Mouse (Mus musculus) midbrain, embryonic 12.5 days (tissue): Measurements from ENCODE around the gene Tecpr2. TPM values are rescaled to one million over a fixed set of nuclear protein-coding genes. Genes with fewer than 3 reads are reported as not detected.
"Not testable (repeated sequence)": the region's sequence is repeated elsewhere in the genome, so short reads cannot be mapped to it uniquely, and the experiment has no call there.

Experiments used
- ATAC-seq: fragments of 200-750 bp; cut with Nextera tagmentation; 2 replicates; pipeline ENCODE4 v1.8.0; 2017; ENCODE audit warnings: low read depth, moderate TSS enrichment, moderate library complexity; ENCODE audit not compliant: low FRiP score
- H3K27ac ChIP-seq: fragments of 300-500 bp; sonication (generic); replicated peaks from 2 replicates; pipeline ENCODE4 v1.5.1; 2016; ENCODE audit warnings: mild to moderate bottlenecking
- H3K27me3 ChIP-seq: fragments of 300-500 bp; sonication (generic); 2 replicates; pipeline ENCODE4 v1.6.1; 2016; ENCODE audit warnings: mild to moderate bottlenecking
- H3K36me3 ChIP-seq: fragments of 300-500 bp; sonication (generic); 2 replicates; pipeline ENCODE4 v1.6.1; 2016
- H3K4me1 ChIP-seq: fragments of 300-500 bp; sonication (generic); 2 replicates; pipeline ENCODE4 v1.6.1; 2016
- H3K4me2 ChIP-seq: fragments of 300-500 bp; sonication (generic); replicated peaks from 2 replicates; pipeline ENCODE4 v1.6.1; 2016; ENCODE audit warnings: mild to moderate bottlenecking, moderate library complexity
- H3K4me3 ChIP-seq: fragments of 300-500 bp; sonication (generic); 2 replicates; pipeline ENCODE4 v1.5.1; 2016; ENCODE audit warnings: mild to moderate bottlenecking
- H3K9ac ChIP-seq: fragments of 300-500 bp; sonication (generic); replicated peaks from 2 replicates; pipeline ENCODE4 v1.6.1; 2016; ENCODE audit warnings: mild to moderate bottlenecking, moderate library complexity
- H3K9me3 ChIP-seq: fragments of 300-500 bp; sonication (generic); 2 replicates; pipeline ENCODE4 v1.6.1; 2016; ENCODE audit warnings: mild to moderate bottlenecking
- WGBS: fragments of 180-500 bp; shearing (Covaris S2); methylation state at CpG from one replicate; pipeline ENCODE4 v1.1.7; 2016; 5-methylcytosine and 5-hydroxymethylcytosine counted together
- polyA plus RNA-seq: library from polyadenylated mRNA; unstranded; fragments of >200 nt; fragmentation: Nextera tagmentation; extraction: Ambion mirVana; gene quantifications from 2 replicates; pipeline ENCODE4 v1.2.1, GENCODE M21; 2016

Gene Tecpr2
- polyA plus RNA-seq, 1 experiment from 2014 or later: 7.5 TPM

- Histone ChIP-seq H3K27me3 (peaks cover 25% of the 10 kb centered on the region), H3K9me3 (no peaks in the 10 kb centered on the region), H3K4me3 (peak overlapping the region; percentile 97), H3K27ac (no peak overlapping the region), H3K36me3 (peaks cover 9% of the 10 kb centered on the region), H3K4me2 (peak overlapping the region; percentile 78), H3K9ac (peak overlapping the region; percentile 93), H3K4me1 (peaks cover 12% of the 10 kb centered on the region)
- no peak for ATAC-seq
- 16% methylated on average over 9 of the region's 9 CpGs for WGBS
These were observed 38.2 kb upstream of the Tecpr2 start for GRCm38 (mm10) chr12:110850929-110851256.

- Histone ChIP-seq H3K4me2 (peak overlapping the region; percentile 78; the same call in 1 of the 2 replicates), H3K4me1 (peaks cover 10% of the 10 kb centered on the region), H3K9ac (peak overlapping the region; percentile 93), H3K4me3 (no peak overlapping the region), H3K27ac (no peak overlapping the region), H3K9me3 (no peaks in the 10 kb centered on the region), H3K27me3 (peaks cover 20% of the 10 kb centered on the region), H3K36me3 (peaks cover 14% of the 10 kb centered on the region)
- WGBS: 84% methylated on average over 12 of the region's 12 CpGs
- ATAC-seq: no peak
These were observed 37.6 kb upstream of the Tecpr2 start for GRCm38 (mm10) chr12:110851414-110851813.

- peaks cover 14% of the 10 kb centered on the region for H3K36me3 ChIP-seq
- 83% methylated on average over 1 of the region's 1 CpGs for WGBS
- ATAC-seq: no peak
These were observed 37.1 kb upstream of the Tecpr2 start for GRCm38 (mm10) chr12:110851923-110852322.

GRCm38 (mm10) chr12:110854786-110855737 lies 34.0 kb upstream of the Tecpr2 start:
- Histone ChIP-seq H3K4me3 (no peak overlapping the region), H3K4me1 (peaks cover 10% of the 10 kb centered on the region), H3K9me3 (no peaks in the 10 kb centered on the region), H3K27me3 (no peaks in the 10 kb centered on the region), H3K36me3 (peaks cover 14% of the 10 kb centered on the region), H3K27ac (no peak overlapping the region), H3K4me2 (no peak overlapping the region), H3K9ac (no peak overlapping the region)
- 88% methylated on average over 32 of the region's 32 CpGs for WGBS
- no peak for ATAC-seq

More at GRCm38 (mm10) chr12:110851923-110852322, 37.1 kb upstream of the Tecpr2 start:
- Histone ChIP-seq H3K4me2 (no peak overlapping the region), H3K9me3 (no peaks in the 10 kb centered on the region), H3K27me3 (peaks cover 15% of the 10 kb centered on the region), H3K4me1 (peaks cover 10% of the 10 kb centered on the region), H3K9ac (no peak overlapping the region), H3K27ac (no peak overlapping the region), H3K4me3 (no peak overlapping the region)

- no peak overlapping the region for H3K4me2 ChIP-seq
- H3K4me3 ChIP-seq: no peak overlapping the region
- peaks cover 4% of the 10 kb centered on the region; the same call in 1 of the 2 replicates for H3K4me1 ChIP-seq
- H3K36me3 ChIP-seq: peaks cover 14% of the 10 kb centered on the region
- no peaks in the 10 kb centered on the region for H3K27me3 ChIP-seq
- no peak for ATAC-seq
- H3K27ac ChIP-seq: no peak overlapping the region
- WGBS: 92% methylated on average over 7 of the region's 7 CpGs
- no peak overlapping the region for H3K9ac ChIP-seq
- no peaks in the 10 kb centered on the region for H3K9me3 ChIP-seq
These were observed 31.9 kb upstream of the Tecpr2 start for GRCm38 (mm10) chr12:110857196-110857595.

GRCm38 (mm10) chr12:110858681-110859080 lies 30.4 kb upstream of the Tecpr2 start:
- not testable (repeated sequence) for H3K4me1 ChIP-seq, H3K27me3 ChIP-seq, H3K9ac ChIP-seq, H3K4me3 ChIP-seq, ATAC-seq, H3K9me3 ChIP-seq, H3K27ac ChIP-seq, H3K4me2 ChIP-seq
- WGBS: 96% methylated on average over 15 of the region's 15 CpGs
- peaks cover 14% of the 10 kb centered on the region for H3K36me3 ChIP-seq

GRCm38 (mm10) chr12:110860293-110860692 lies 28.8 kb upstream of the Tecpr2 start:
- H3K36me3 ChIP-seq: peaks cover 10% of the 10 kb centered on the region
- no peak overlapping the region for H3K27ac ChIP-seq
- H3K4me3 ChIP-seq: no peak overlapping the region
- peaks cover 9% of the 10 kb centered on the region for H3K4me1 ChIP-seq
- H3K9ac ChIP-seq: no peak overlapping the region
- H3K27me3 ChIP-seq: no peaks in the 10 kb centered on the region
- no peak overlapping the region for H3K4me2 ChIP-seq
- H3K9me3 ChIP-seq: no peaks in the 10 kb centered on the region
- no peak for ATAC-seq

GRCm38 (mm10) chr12:110861256-110861655 lies 27.8 kb upstream of the Tecpr2 start:
- no peak overlapping the region; the same call in 1 of the 2 replicates for H3K9ac ChIP-seq
- no peaks in the 10 kb centered on the region for H3K27me3 ChIP-seq
- no peak overlapping the region for H3K4me3 ChIP-seq
- no peak for ATAC-seq
- no peaks in the 10 kb centered on the region for H3K9me3 ChIP-seq
- peaks cover 16% of the 10 kb centered on the region for H3K4me1 ChIP-seq
- H3K4me2 ChIP-seq: no peak overlapping the region
- H3K36me3 ChIP-seq: 0 out of 2 replicates have a peak, but pooled peaks cover under 1% of the 10 kb centered on the region
- no peak overlapping the region for H3K27ac ChIP-seq
- 45% methylated on average over 7 of the region's 7 CpGs for WGBS

GRCm38 (mm10) chr12:110864008-110864407 lies 25.1 kb upstream of the Tecpr2 start:
- Histone ChIP-seq H3K9me3 (no peaks in the 10 kb centered on the region), H3K4me2 (no peak overlapping the region), H3K36me3 (peaks cover 16% of the 10 kb centered on the region; the same call in 1 of the 2 replicates), H3K4me3 (no peak overlapping the region), H3K27ac (no peak overlapping the region), H3K9ac (no peak overlapping the region), H3K4me1 (peaks cover 16% of the 10 kb centered on the region), H3K27me3 (no peaks in the 10 kb centered on the region)
- ATAC-seq: no peak
- 94% methylated on average over 6 of the region's 6 CpGs for WGBS

GRCm38 (mm10) chr12:110865571-110865970 lies 23.5 kb upstream of the Tecpr2 start:
- H3K4me2 ChIP-seq: no peak overlapping the region
- no peaks in the 10 kb centered on the region for H3K27me3 ChIP-seq
- H3K27ac ChIP-seq: peak overlapping the region; percentile 50
- no peaks in the 10 kb centered on the region for H3K9me3 ChIP-seq
- no peak for ATAC-seq
- H3K9ac ChIP-seq: 0 out of 2 replicates have a peak overlapping the region, but pooled peaks have one; percentile 28
- H3K36me3 ChIP-seq: peaks cover 25% of the 10 kb centered on the region; the same call in 1 of the 2 replicates
- peaks cover 16% of the 10 kb centered on the region for H3K4me1 ChIP-seq
- no peak overlapping the region for H3K4me3 ChIP-seq
- 39% methylated on average over 5 of the region's 6 CpGs for WGBS

- 64% methylated on average over 10 of the region's 10 CpGs for WGBS
- no peak overlapping the region for H3K4me2 ChIP-seq
- no peak for ATAC-seq
- no peaks in the 10 kb centered on the region for H3K27me3 ChIP-seq
- peak overlapping the region; percentile 28; the same call in 1 of the 2 replicates for H3K9ac ChIP-seq
- H3K4me3 ChIP-seq: no peak overlapping the region
- H3K27ac ChIP-seq: peak overlapping the region; percentile 50; the same call in 1 of the 2 replicates
- no peaks in the 10 kb centered on the region for H3K9me3 ChIP-seq
- peaks cover 29% of the 10 kb centered on the region for H3K36me3 ChIP-seq
- H3K4me1 ChIP-seq: peaks cover 16% of the 10 kb centered on the region
These were observed 23.1 kb upstream of the Tecpr2 start for GRCm38 (mm10) chr12:110865989-110866388.

- no peaks in the 10 kb centered on the region for H3K9me3 ChIP-seq
- H3K36me3 ChIP-seq: peaks cover 71% of the 10 kb centered on the region
These were observed 19.0 kb upstream of the Tecpr2 start for GRCm38 (mm10) chr12:110870107-110870506.

More at GRCm38 (mm10) chr12:110870107-110870506, 19.0 kb upstream of the Tecpr2 start:
- no peak overlapping the region for H3K27ac ChIP-seq
- no peak overlapping the region for H3K4me2 ChIP-seq
- no peak overlapping the region for H3K4me3 ChIP-seq
- 93% methylated on average over 4 of the region's 4 CpGs for WGBS
- no peaks in the 10 kb centered on the region for H3K27me3 ChIP-seq
- H3K9ac ChIP-seq: no peak overlapping the region
- H3K4me1 ChIP-seq: peaks cover 8% of the 10 kb centered on the region; the same call in 1 of the 2 replicates
- ATAC-seq: no peak
